Mouse (Mus musculus) liver, embryonic 11.5 days (tissue): ENCODE measurements around the gene Ccdc85b. TPM values are rescaled to one million over a fixed set of nuclear protein-coding genes. Genes with fewer than 3 reads are reported as not detected.
"Not testable (repeated sequence)": the region's sequence is repeated elsewhere in the genome, so short reads cannot be mapped to it uniquely, and the experiment has no call there.

Source experiments
- ATAC-seq: fragments of 200-750 bp; cut with Nextera tagmentation; replicated peaks from 2 replicates; pipeline ENCODE4 v1.8.0; 2017; ENCODE audit warnings: moderate number of reproducible peaks, mild to moderate bottlenecking, moderate TSS enrichment, moderate library complexity; ENCODE audit not compliant: low FRiP score
- DNase-seq: peaks from one replicate; pipeline ENCODE4 v3.0.0-alpha.2; 2017; ENCODE audit warnings: low spot score
- H3K27ac ChIP-seq: fragments of 300-500 bp; sonication (generic); 2 replicates; pipeline ENCODE4 v1.5.1; 2014; ENCODE audit warnings: mild to moderate bottlenecking, low read depth, low read length, control low read depth
- H3K27me3 ChIP-seq: fragments of 300-500 bp; sonication (generic); replicated peaks from 2 replicates; pipeline ENCODE4 v1.6.1; 2014; ENCODE audit warnings: low read length, mixed read lengths; ENCODE audit not compliant: control insufficient read depth, insufficient read depth
- H3K36me3 ChIP-seq: fragments of 300-500 bp; sonication (generic); 2 replicates; pipeline ENCODE4 v1.6.1; 2014; ENCODE audit warnings: mild to moderate bottlenecking, low read length, moderate library complexity, mixed read lengths; ENCODE audit not compliant: control insufficient read depth, insufficient read depth
- H3K4me1 ChIP-seq: fragments of 300-500 bp; sonication (generic); replicated peaks from 2 replicates; pipeline ENCODE4 v1.6.1; 2014; ENCODE audit warnings: low read length, mixed read lengths; ENCODE audit not compliant: control insufficient read depth, insufficient read depth
- H3K4me2 ChIP-seq: fragments of 300-500 bp; sonication (generic); 2 replicates; pipeline ENCODE4 v1.6.1; 2014; ENCODE audit warnings: mild to moderate bottlenecking, control low read depth, moderate library complexity
- H3K4me3 ChIP-seq: fragments of 300-500 bp; sonication (generic); 2 replicates; pipeline ENCODE4 v1.5.1; 2014; ENCODE audit warnings: low read depth, low read length, control low read depth
- H3K9ac ChIP-seq: fragments of 300-500 bp; sonication (generic); 2 replicates; pipeline ENCODE4 v1.6.1; 2014; ENCODE audit warnings: low read depth, low read length, control low read depth
- H3K9me3 ChIP-seq: fragments of 300-500 bp; sonication (generic); 2 replicates; pipeline ENCODE4 v1.6.1; 2016; ENCODE audit warnings: low read length, inconsistent platforms, mixed read lengths; ENCODE audit not compliant: control insufficient read depth
- WGBS: fragments of 180-500 bp; shearing (Covaris S2); extraction: QIAGEN DNeasy Blood & Tissue Kit; methylation state at CpG from one replicate; pipeline ENCODE4 v1.1.7; 2014; 5-methylcytosine and 5-hydroxymethylcytosine counted together
- polyA plus RNA-seq: library from polyadenylated mRNA; unstranded; fragments of >200 nt; fragmentation: Nextera tagmentation; extraction: Ambion mirVana; gene quantifications from 2 replicates; pipeline ENCODE4 v1.2.1, GENCODE M21; 2014

Gene Ccdc85b
- polyA plus RNA-seq, 1 experiment from 2014 or later, result 6.3 TPM

DNA sequence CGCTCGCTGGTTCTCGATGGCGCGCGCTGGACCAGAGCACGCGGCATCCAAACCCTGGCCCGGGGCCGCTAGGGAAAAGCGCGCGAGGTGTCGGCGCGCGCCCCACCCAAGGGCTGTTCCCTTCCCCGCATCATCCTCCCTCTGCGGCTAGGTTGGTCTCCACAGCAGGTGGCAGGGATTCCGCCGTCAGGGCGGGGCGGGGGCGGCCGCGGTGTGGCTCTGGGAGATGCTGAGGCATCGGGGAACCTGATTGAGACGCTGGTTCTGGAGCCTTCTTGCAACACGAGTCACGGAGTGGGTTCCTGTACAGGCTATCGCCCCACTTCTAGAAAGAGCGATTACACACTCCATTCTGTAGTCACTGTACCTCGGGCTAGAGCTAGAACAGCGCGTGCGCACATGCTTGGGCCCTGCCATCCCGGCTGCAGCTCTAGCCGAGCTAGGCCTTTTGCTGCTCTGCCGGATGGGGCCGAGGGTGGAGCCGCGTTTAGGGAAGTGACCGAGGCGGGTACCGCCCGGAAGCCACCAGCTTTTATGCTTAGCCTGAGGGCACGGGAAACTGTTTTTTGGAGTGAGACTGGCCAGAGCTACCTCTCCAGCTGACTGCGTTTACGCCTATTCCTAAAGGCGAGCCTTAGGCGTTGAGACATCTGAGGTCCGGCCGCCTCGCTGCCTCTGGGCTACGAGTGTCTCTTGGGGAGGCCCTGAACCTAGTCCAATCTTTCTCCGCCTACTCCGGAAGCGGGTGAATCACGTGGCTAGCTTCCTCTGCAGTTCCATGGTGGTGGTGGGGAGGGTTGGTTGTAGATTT is 33.4 kb upstream of the Ccdc85b start:
- ATAC-seq (peak; percentile 42), DNase-seq (peak; percentile 85)
- peak overlapping the region; percentile 98 for H3K9ac ChIP-seq
- H3K9me3 ChIP-seq, result no peaks in the 10 kb centered on the region
- H3K27ac ChIP-seq, result peak overlapping the region; percentile 100
- WGBS, result under 1% methylated on average over 59 of the region's 59 CpGs
- H3K4me2 ChIP-seq, result peak overlapping the region; percentile 99
- H3K36me3 ChIP-seq, result peaks cover 39% of the 10 kb centered on the region
- peak overlapping the region; percentile 97 for H3K4me3 ChIP-seq
- peaks cover 25% of the 10 kb centered on the region for H3K4me1 ChIP-seq
- H3K27me3 ChIP-seq, result no peaks in the 10 kb centered on the region

DNA sequence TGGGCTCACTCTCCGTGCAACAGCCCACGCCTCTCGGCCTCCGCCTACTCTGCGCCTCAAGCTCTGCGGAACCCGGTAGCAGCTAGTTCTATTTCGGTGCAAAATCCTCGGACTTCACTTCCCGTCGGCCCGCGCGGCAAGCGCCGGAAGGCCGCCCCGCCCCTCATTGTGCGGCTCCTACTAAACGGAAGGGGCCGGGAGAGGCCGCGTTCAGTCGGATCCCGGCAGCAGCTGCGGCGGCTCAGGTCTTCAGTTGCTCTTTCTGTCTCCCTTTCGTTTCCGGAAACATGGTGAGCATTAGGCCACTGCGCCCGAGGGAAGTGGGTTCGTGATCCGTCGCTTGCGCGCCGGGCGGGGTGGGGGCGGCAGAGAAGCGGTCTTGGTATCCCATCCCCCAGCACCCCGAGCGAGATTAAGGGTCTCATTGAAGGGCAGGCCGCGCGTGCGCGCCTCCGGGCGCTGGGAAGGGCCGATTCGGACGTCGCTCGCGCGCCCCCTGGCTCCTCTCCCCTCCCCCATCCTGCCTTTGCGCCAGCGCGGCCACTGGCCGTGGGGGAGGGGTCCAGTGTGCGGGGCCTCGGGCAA is 32.7 kb upstream of the Ccdc85b start, which contains the start of gene Cfl1:
TSS of gene Cfl1 (plus strand) at position 143 of the 585 bp plus-strand sequence.
- H3K27me3 ChIP-seq, result no peaks in the 10 kb centered on the region
- peak within 1 kb of the TSS; percentile 100 for H3K27ac ChIP-seq
- peak; percentile 62 for ATAC-seq
- peaks cover 38% of the 10 kb centered on the region for H3K36me3 ChIP-seq
- peak within 1 kb of the TSS; percentile 97 for H3K4me3 ChIP-seq
- peak within 1 kb of the TSS; percentile 99 for H3K4me2 ChIP-seq
- peak; percentile 94 for DNase-seq
- WGBS, result under 1% methylated on average over 61 of the region's 62 CpGs
- no peaks in the 10 kb centered on the region for H3K9me3 ChIP-seq
- peak within 1 kb of the TSS; percentile 98 for H3K9ac ChIP-seq
- H3K4me1 ChIP-seq, result peaks cover 25% of the 10 kb centered on the region

DNA sequence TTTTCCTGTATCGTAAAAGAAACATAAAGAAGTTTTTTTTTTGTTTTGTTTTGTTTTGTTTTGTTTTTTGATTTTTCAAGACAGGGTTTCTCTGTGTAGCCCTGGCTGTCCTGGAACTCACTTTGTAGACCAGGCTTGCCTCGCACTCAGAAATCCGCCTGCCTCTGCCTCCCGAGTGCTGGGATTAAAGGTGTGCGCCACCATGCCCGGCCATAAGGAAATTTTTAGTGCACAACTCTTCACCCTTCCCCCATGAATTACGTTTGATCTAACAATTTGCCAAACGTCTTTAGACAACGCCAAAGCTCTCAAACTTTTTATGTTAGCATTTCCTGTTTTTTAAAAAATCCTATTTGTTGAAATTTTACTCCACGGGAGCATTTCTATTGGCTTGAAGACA is 32.0 kb upstream of the Ccdc85b start:
- 40% methylated on average over 10 of the region's 10 CpGs for WGBS
- Histone ChIP-seq H3K9ac (peak overlapping the region; percentile 8; the same call in 1 of the 2 replicates), H3K4me3 (peak overlapping the region; percentile 97), H3K4me2 (peak overlapping the region; percentile 99), H3K4me1 (peaks cover 25% of the 10 kb centered on the region), H3K27ac (peak overlapping the region; percentile 100), H3K36me3 (peaks cover 35% of the 10 kb centered on the region)
- not testable (repeated sequence) for ATAC-seq, H3K27me3 ChIP-seq, DNase-seq, H3K9me3 ChIP-seq

DNA sequence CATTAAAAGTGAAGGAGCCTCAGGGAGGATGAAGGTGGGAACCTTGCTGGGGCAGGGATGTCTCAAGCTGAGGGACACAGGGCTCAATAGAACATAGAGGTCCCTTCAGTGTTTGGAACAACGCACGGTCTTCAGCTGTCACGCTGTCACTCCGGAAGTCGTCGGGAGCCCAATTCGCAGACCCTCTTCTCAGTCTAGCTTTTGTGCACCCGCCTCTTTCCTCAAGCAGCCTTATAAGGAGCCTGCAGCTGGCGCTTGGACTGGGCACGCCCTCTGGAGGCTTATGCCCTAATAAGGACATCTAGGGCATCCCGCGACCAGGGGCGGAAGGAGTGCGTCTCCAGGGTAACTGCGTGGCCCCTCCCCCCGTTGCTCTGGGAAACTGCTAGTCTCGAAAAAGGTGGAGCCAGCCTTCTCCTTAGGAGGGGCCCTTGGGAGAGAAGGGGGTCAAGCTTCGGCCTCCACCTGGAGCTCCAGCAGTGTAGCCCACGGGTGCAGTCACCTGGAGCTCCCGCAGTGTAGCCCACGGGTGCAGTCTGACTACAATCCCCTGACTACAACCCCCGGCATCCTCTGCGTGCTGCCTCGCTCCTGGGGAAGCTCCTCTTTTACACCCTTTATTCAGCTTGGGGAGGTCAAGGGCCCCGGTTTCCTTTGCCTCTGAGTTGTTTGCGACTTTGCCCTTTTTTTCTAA is 31.3 kb upstream of the Ccdc85b start:
- Histone ChIP-seq H3K36me3 (peaks cover 33% of the 10 kb centered on the region), H3K4me1 (peaks cover 25% of the 10 kb centered on the region), H3K27me3 (no peaks in the 10 kb centered on the region), H3K27ac (peak overlapping the region; percentile 100), H3K9me3 (no peaks in the 10 kb centered on the region), H3K9ac (peak overlapping the region; percentile 74), H3K4me2 (peak overlapping the region; percentile 99), H3K4me3 (peak overlapping the region; percentile 62)
- DNase-seq, result peak; percentile 96
- peak; percentile 80 for ATAC-seq
- WGBS, result under 1% methylated on average over 26 of the region's 26 CpGs

DNA sequence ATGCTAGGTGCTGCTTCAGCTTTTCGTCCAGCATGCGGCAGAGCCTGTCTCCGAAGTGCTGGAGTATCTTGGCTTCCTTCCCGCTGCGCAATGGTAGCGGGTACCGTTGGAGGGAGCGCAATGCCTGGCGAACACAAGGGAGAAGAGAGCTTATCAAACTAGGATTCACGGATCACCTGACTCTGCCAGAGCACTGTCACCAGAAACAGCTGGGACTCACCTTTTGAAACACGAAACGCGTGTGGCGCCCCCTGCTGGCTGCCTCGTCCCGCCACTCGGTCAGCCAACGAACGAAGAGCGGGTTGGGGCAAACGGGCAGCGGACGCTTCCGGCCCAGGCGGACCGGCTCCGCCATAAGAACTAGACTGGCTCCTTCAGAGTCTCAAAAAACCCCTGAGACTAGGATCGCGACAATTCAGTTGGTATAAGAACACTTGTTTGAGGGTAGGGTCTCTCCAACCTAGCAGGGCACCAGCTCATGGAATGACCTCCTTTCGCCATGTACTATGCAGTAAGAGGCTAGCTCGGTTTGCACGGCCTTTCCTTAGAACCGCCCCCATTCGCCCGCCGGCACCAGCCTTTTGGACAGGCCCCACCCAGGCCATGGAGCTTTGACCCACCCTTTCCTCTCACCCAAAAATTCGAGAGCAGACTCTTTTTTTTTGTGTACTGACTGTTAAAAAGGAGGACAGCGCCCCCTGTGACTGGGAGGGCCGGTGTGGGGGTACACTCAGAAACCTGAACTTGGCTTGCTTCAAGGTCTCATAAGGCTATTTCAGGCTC is 30.3 kb upstream of the Ccdc85b start, which contains the start of gene Mus81:
TSS of gene Mus81 (minus strand) at position 635 of the 783 bp plus-strand sequence.
- Histone ChIP-seq H3K4me3 (peak within 1 kb of the TSS; percentile 62), H3K4me2 (peak within 1 kb of the TSS; percentile 99), H3K27ac (peak within 1 kb of the TSS; percentile 100), H3K27me3 (no peaks in the 10 kb centered on the region), H3K4me1 (peaks cover 25% of the 10 kb centered on the region), H3K36me3 (peaks cover 27% of the 10 kb centered on the region), H3K9ac (peak within 1 kb of the TSS; percentile 74), H3K9me3 (no peaks in the 10 kb centered on the region)
- peak; percentile 97 for DNase-seq
- under 1% methylated on average over 39 of the region's 39 CpGs for WGBS
- ATAC-seq, result peak; percentile 75

DNA sequence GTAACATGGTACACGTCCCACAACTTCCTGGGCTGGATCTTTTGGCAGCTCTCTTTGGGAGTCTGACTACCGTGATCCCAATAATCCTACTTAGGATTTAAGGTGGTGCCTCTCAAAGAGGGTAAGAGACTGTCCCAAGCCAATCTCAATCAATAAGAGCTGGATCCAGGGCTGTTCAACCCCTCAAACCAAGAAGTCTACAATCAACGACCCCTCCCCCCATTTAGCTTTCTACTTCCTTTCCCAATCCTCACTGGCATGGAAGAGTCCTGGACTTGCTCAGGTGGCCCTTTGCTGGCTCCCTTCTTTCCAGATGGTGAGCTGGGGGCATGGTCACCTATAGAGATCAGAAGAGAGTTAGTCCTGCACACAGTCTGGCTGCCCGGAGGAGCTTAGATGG is 29.1 kb upstream of the Ccdc85b start:
- Histone ChIP-seq H3K4me2 (peak overlapping the region; percentile 99), H3K9me3 (no peaks in the 10 kb centered on the region), H3K36me3 (peaks cover 21% of the 10 kb centered on the region), H3K4me1 (peaks cover 15% of the 10 kb centered on the region), H3K9ac (0 out of 2 replicates have a peak overlapping the region, but pooled peaks have one; percentile 15), H3K27ac (no peak overlapping the region), H3K27me3 (no peaks in the 10 kb centered on the region), H3K4me3 (no peak overlapping the region)
- no peak for DNase-seq
- no peak for ATAC-seq
- 91% methylated on average over 4 of the region's 4 CpGs for WGBS

DNA sequence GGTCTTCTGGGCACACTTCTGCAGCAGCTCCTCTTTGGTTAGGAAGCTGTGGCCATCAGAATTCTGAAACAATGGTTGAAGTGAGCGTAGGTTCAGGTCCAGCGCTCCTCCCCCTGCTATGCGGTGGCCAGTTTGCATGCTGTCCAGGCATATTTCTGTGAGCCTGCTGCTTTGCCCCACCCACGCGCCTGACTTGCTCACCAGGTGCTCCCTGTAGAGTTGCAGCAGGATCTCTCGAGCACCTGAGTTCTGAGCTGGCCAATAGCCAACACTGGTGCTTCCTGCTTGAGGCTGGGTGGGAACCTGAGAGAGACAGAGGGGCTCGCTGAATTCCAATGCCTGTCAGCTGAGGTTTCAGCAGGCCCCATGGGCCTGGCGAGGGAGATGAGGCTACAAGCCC is 28.6 kb upstream of the Ccdc85b start:
- no peak overlapping the region for H3K4me3 ChIP-seq
- DNase-seq (no peak), ATAC-seq (no peak)
- H3K4me1 ChIP-seq, result peaks cover 14% of the 10 kb centered on the region
- H3K9me3 ChIP-seq, result no peaks in the 10 kb centered on the region
- no peak overlapping the region for H3K27ac ChIP-seq
- WGBS, result 91% methylated on average over 8 of the region's 8 CpGs
- no peak overlapping the region for H3K4me2 ChIP-seq
- no peaks in the 10 kb centered on the region for H3K27me3 ChIP-seq
- H3K36me3 ChIP-seq, result peaks cover 24% of the 10 kb centered on the region
- H3K9ac ChIP-seq, result no peak overlapping the region

DNA sequence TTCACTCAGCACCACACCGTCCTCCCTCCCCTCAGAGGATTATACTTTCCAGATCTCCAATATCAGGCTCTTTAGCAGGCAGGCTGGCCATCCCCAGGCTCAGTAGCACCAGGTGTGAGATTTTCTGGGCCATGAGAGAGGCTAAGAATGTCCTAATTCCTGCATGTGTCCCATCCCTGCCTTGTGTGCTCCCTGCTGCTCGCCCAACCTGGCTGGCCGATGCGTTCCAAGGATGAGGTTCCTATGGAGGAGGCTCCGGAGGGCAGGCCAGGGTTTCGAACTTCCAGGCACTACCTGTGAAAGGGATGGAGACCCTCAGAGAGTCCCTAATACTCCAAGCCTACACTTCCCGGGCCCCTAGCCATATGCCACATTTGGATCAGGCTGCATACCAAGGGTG is 28.1 kb upstream of the Ccdc85b start:
- ATAC-seq, result no peak
- H3K9me3 ChIP-seq, result no peaks in the 10 kb centered on the region
- no peak overlapping the region for H3K9ac ChIP-seq
- no peak overlapping the region for H3K4me2 ChIP-seq
- no peak overlapping the region for H3K27ac ChIP-seq
- peaks cover 14% of the 10 kb centered on the region for H3K4me1 ChIP-seq
- H3K4me3 ChIP-seq, result no peak overlapping the region
- DNase-seq, result no peak
- H3K27me3 ChIP-seq, result no peaks in the 10 kb centered on the region
- WGBS, result 89% methylated on average over 7 of the region's 7 CpGs
- H3K36me3 ChIP-seq, result peaks cover 24% of the 10 kb centered on the region
